Mouse (Mus musculus): Measurements from ENCODE around the gene Car15. TPM values are rescaled to one million over a fixed set of nuclear protein-coding genes. Genes with fewer than 3 reads are reported as not detected.

Gene Car15
- polyA plus RNA-seq, 1 experiment from 2014 or later, result 2.3 TPM

- H3K27ac ChIP-seq (ENCODE audit: low read depth, low read length), result no peak overlapping the region
- DNase-seq (ENCODE audit: low spot score, missing footprints) (peak; percentile 89), ATAC-seq (ENCODE audit: low FRiP score) (no peak)
- peaks cover 98% of the 10 kb centered on the region for H3K27me3 ChIP-seq (ENCODE audit: control insufficient read depth, insufficient read depth, low read length)
- no peaks in the 10 kb centered on the region for H3K36me3 ChIP-seq (ENCODE audit: control insufficient read depth, insufficient read depth, low read length)
- peaks cover 44% of the 10 kb centered on the region for H3K4me1 ChIP-seq (ENCODE audit: control insufficient read depth, insufficient read depth, low read length)
- H3K9ac ChIP-seq (ENCODE audit: low read length), result no peak overlapping the region
- H3K4me2 ChIP-seq, result no peak overlapping the region
- WGBS, result 2% methylated on average over 7 of the region's 7 CpGs
- no peak overlapping the region for H3K4me3 ChIP-seq (ENCODE audit: low read depth, low read length)
- no peaks in the 10 kb centered on the region for H3K9me3 ChIP-seq (ENCODE audit: control insufficient read depth, low read length)
These were observed 36.2 kb downstream of the Car15 start for GRCm38 (mm10) chr16:17801777-17802455.

GRCm38 (mm10) chr16:17799584-17799983 lies 38.6 kb downstream of the Car15 start:
- DNase-seq (ENCODE audit: low spot score, missing footprints) (peak; percentile 90), ATAC-seq (ENCODE audit: low FRiP score) (no peak)
- no peaks in the 10 kb centered on the region for H3K9me3 ChIP-seq (ENCODE audit: control insufficient read depth, low read length)
- no peak overlapping the region for H3K9ac ChIP-seq (ENCODE audit: low read length)
- no peak overlapping the region for H3K4me2 ChIP-seq
- peaks cover 32% of the 10 kb centered on the region for H3K4me1 ChIP-seq (ENCODE audit: control insufficient read depth, insufficient read depth, low read length)
- peaks cover 92% of the 10 kb centered on the region for H3K27me3 ChIP-seq (ENCODE audit: control insufficient read depth, insufficient read depth, low read length)
- no peaks in the 10 kb centered on the region for H3K36me3 ChIP-seq (ENCODE audit: control insufficient read depth, insufficient read depth, low read length)
- 0 out of 2 replicates have a peak overlapping the region, but pooled peaks have one; percentile 1 for H3K4me3 ChIP-seq (ENCODE audit: low read depth, low read length)
- H3K27ac ChIP-seq (ENCODE audit: low read depth, low read length), result no peak overlapping the region

- ATAC-seq (ENCODE audit: low FRiP score) (peak; percentile 54), DNase-seq (ENCODE audit: low spot score, missing footprints) (peak; percentile 96)
- WGBS, result 2% methylated on average over 35 of the region's 45 CpGs
- H3K4me1 ChIP-seq (ENCODE audit: control insufficient read depth, insufficient read depth, low read length), result peaks cover 23% of the 10 kb centered on the region
- peak overlapping the region; percentile 50 for H3K4me3 ChIP-seq (ENCODE audit: low read depth, low read length)
- H3K9ac ChIP-seq (ENCODE audit: low read length), result peak overlapping the region; percentile 67; the same call in 1 of the 2 replicates
- no peaks in the 10 kb centered on the region for H3K9me3 ChIP-seq (ENCODE audit: control insufficient read depth, low read length)
- no peaks in the 10 kb centered on the region for H3K36me3 ChIP-seq (ENCODE audit: control insufficient read depth, insufficient read depth, low read length)
- H3K27ac ChIP-seq (ENCODE audit: low read depth, low read length), result no peak overlapping the region
- peak overlapping the region; percentile 48 for H3K4me2 ChIP-seq
- peaks cover 82% of the 10 kb centered on the region for H3K27me3 ChIP-seq (ENCODE audit: control insufficient read depth, insufficient read depth, low read length)
These were observed 39.6 kb downstream of the Car15 start for GRCm38 (mm10) chr16:17798321-17799180.

GRCm38 (mm10) chr16:17797812-17798311 lies 40.3 kb downstream of the Car15 start:
- peak overlapping the region; percentile 50 for H3K4me3 ChIP-seq (ENCODE audit: low read depth, low read length)
- no peak overlapping the region for H3K27ac ChIP-seq (ENCODE audit: low read depth, low read length)
- peak overlapping the region; percentile 67 for H3K9ac ChIP-seq (ENCODE audit: low read length)
- H3K9me3 ChIP-seq (ENCODE audit: control insufficient read depth, low read length), result no peaks in the 10 kb centered on the region
- 3% methylated on average over 29 of the region's 29 CpGs for WGBS
- H3K4me2 ChIP-seq, result peak overlapping the region; percentile 75
- ATAC-seq (ENCODE audit: low FRiP score) (peak; percentile 10; the same call in 1 of the 2 replicates), DNase-seq (ENCODE audit: low spot score, missing footprints) (peak; percentile 97)
- H3K36me3 ChIP-seq (ENCODE audit: control insufficient read depth, insufficient read depth, low read length), result no peaks in the 10 kb centered on the region
- H3K4me1 ChIP-seq (ENCODE audit: control insufficient read depth, insufficient read depth, low read length), result peaks cover 17% of the 10 kb centered on the region
- peaks cover 75% of the 10 kb centered on the region for H3K27me3 ChIP-seq (ENCODE audit: control insufficient read depth, insufficient read depth, low read length)

- Histone ChIP-seq H3K4me1 (ENCODE audit: control insufficient read depth, insufficient read depth, low read length) (peaks cover 12% of the 10 kb centered on the region), H3K27ac (ENCODE audit: low read depth, low read length) (no peak within 1 kb of the TSS), H3K27me3 (ENCODE audit: control insufficient read depth, insufficient read depth, low read length) (peaks cover 68% of the 10 kb centered on the region), H3K4me3 (ENCODE audit: low read depth, low read length) (peak within 1 kb of the TSS; percentile 50), H3K4me2 (peak within 1 kb of the TSS; percentile 75), H3K9me3 (ENCODE audit: control insufficient read depth, low read length) (no peaks in the 10 kb centered on the region), H3K36me3 (ENCODE audit: control insufficient read depth, insufficient read depth, low read length) (peaks cover 1% of the 10 kb centered on the region; the same call in 1 of the 2 replicates), H3K9ac (ENCODE audit: low read length) (peak within 1 kb of the TSS; percentile 67)
- DNase-seq (ENCODE audit: low spot score, missing footprints) (peak; percentile 94), ATAC-seq (ENCODE audit: low FRiP score) (peak; percentile 54)
- 2% methylated on average over 54 of the region's 81 CpGs for WGBS
These were observed 41.0 kb downstream of the Car15 start, which contains the start of gene Scarf2 for GRCm38 (mm10) chr16:17796971-17797811. Scarf2 (plus strand) TSS chr16:17797282.

- peak overlapping the region; percentile 67; the same call in 1 of the 2 replicates for H3K9ac ChIP-seq (ENCODE audit: low read length)
- H3K27ac ChIP-seq (ENCODE audit: low read depth, low read length), result no peak overlapping the region
- H3K4me3 ChIP-seq (ENCODE audit: low read depth, low read length), result peak overlapping the region; percentile 50; the same call in 1 of the 2 replicates
- H3K4me2 ChIP-seq, result peak overlapping the region; percentile 75
- peaks cover 61% of the 10 kb centered on the region for H3K27me3 ChIP-seq (ENCODE audit: control insufficient read depth, insufficient read depth, low read length)
- no peak for DNase-seq (ENCODE audit: low spot score, missing footprints)
- H3K4me1 ChIP-seq (ENCODE audit: control insufficient read depth, insufficient read depth, low read length), result peaks cover 12% of the 10 kb centered on the region
- ATAC-seq (ENCODE audit: low FRiP score), result no peak
- H3K9me3 ChIP-seq (ENCODE audit: control insufficient read depth, low read length), result no peaks in the 10 kb centered on the region
- H3K36me3 ChIP-seq (ENCODE audit: control insufficient read depth, insufficient read depth, low read length), result peaks cover 4% of the 10 kb centered on the region; the same call in 1 of the 2 replicates
These were observed 41.6 kb downstream of the Car15 start for GRCm38 (mm10) chr16:17796519-17796918.

- peaks cover 4% of the 10 kb centered on the region; the same call in 1 of the 2 replicates for H3K36me3 ChIP-seq (ENCODE audit: control insufficient read depth, insufficient read depth, low read length)
- peaks cover 53% of the 10 kb centered on the region for H3K27me3 ChIP-seq (ENCODE audit: control insufficient read depth, insufficient read depth, low read length)
- WGBS, result 48% methylated on average over 5 of the region's 5 CpGs
These were observed 42.5 kb downstream of the Car15 start for GRCm38 (mm10) chr16:17795643-17796042.

GRCm38 (mm10) chr16:17794047-17794446 lies 44.1 kb downstream of the Car15 start:
- no peaks in the 10 kb centered on the region for H3K9me3 ChIP-seq (ENCODE audit: control insufficient read depth, low read length)
- H3K27me3 ChIP-seq (ENCODE audit: control insufficient read depth, insufficient read depth, low read length), result peaks cover 38% of the 10 kb centered on the region
- no peak overlapping the region for H3K9ac ChIP-seq (ENCODE audit: low read length)
- peaks cover 12% of the 10 kb centered on the region for H3K4me1 ChIP-seq (ENCODE audit: control insufficient read depth, insufficient read depth, low read length)
- H3K36me3 ChIP-seq (ENCODE audit: control insufficient read depth, insufficient read depth, low read length), result peaks cover 7% of the 10 kb centered on the region; the same call in 1 of the 2 replicates
- ATAC-seq (ENCODE audit: low FRiP score) (no peak), DNase-seq (ENCODE audit: low spot score, missing footprints) (no peak)
- H3K27ac ChIP-seq (ENCODE audit: low read depth, low read length), result no peak overlapping the region
- H3K4me2 ChIP-seq, result no peak overlapping the region
- no peak overlapping the region for H3K4me3 ChIP-seq (ENCODE audit: low read depth, low read length)
- 87% methylated on average over 4 of the region's 4 CpGs for WGBS

More at GRCm38 (mm10) chr16:17795643-17796042, 42.5 kb downstream of the Car15 start:
- Histone ChIP-seq H3K4me2 (no peak overlapping the region), H3K9me3 (ENCODE audit: control insufficient read depth, low read length) (no peaks in the 10 kb centered on the region), H3K27ac (ENCODE audit: low read depth, low read length) (no peak overlapping the region), H3K4me3 (ENCODE audit: low read depth, low read length) (no peak overlapping the region), H3K9ac (ENCODE audit: low read length) (no peak overlapping the region), H3K4me1 (ENCODE audit: control insufficient read depth, insufficient read depth, low read length) (peaks cover 12% of the 10 kb centered on the region)
- no peak for ATAC-seq (ENCODE audit: low FRiP score)
- DNase-seq (ENCODE audit: low spot score, missing footprints), result no peak

All from midbrain, embryonic 11.5 days (tissue).